Mouse (Mus musculus) myocyte (in vitro differentiated cells): ENCODE measurements around the gene Rbfox1. TPM values are rescaled to one million over a fixed set of nuclear protein-coding genes. Genes with fewer than 3 reads are reported as not detected.

ENCODE experiments used
- H3K27me3 ChIP-seq: one replicate; pipeline ENCODE4 v1.6.1; 2011; ENCODE audit not compliant: control insufficient read depth, insufficient read depth, insufficient read length
- H3K36me3 ChIP-seq: one replicate; pipeline ENCODE4 v1.6.1; 2011; ENCODE audit not compliant: control insufficient read depth, insufficient read depth
- H3K4me2 ChIP-seq: one replicate; pipeline ENCODE4 v1.6.1; 2011; ENCODE audit warnings: low read depth, control low read depth
- H3K4me3 ChIP-seq: one replicate; pipeline ENCODE4 v1.5.1; 2011; ENCODE audit warnings: mild to moderate bottlenecking, control low read depth, moderate library complexity
- H3K79me2 ChIP-seq: one replicate; pipeline ENCODE4 v1.6.1; 2011; ENCODE audit not compliant: control insufficient read depth, insufficient read depth
- H3ac ChIP-seq: one replicate; pipeline ENCODE4 v1.6.1; 2011; ENCODE audit not compliant: control insufficient read depth, insufficient read length
- CEBPB ChIP-seq: IDR thresholded peaks from 2 replicates; pipeline ENCODE4 v1.6.1; 2011; ENCODE audit warnings: mild to moderate bottlenecking, moderate library complexity; ENCODE audit not compliant: poor library complexity, insufficient read depth, severe bottlenecking
- E2F4 ChIP-seq: IDR thresholded peaks from one replicate; pipeline ENCODE4 v1.6.1; 2011; ENCODE audit warnings: mild to moderate bottlenecking, control low read depth, moderate library complexity; ENCODE audit not compliant: insufficient read depth
- MAX ChIP-seq: IDR thresholded peaks from one replicate; pipeline ENCODE4 v1.6.1; 2011; ENCODE audit warnings: low read depth, mild to moderate bottlenecking, control low read depth
- MYOD1 ChIP-seq, 3 experiments: IDR thresholded peaks; one replicate each; pipeline ENCODE4 v1.6.1; 2011; ENCODE audit warnings: control low read depth in 2 of 3, low read depth in 2 of 3, mild to moderate bottlenecking in 2 of 3, moderate library complexity in 1 of 3; ENCODE audit not compliant: insufficient read length in 2 of 3, control insufficient read depth in 1 of 3
- MYOG ChIP-seq, 3 experiments: IDR thresholded peaks; one replicate each; pipeline ENCODE4 v1.6.1; 2011; ENCODE audit warnings: control low read depth in 2 of 3, low read depth in 2 of 3, mild to moderate bottlenecking in 2 of 3; ENCODE audit not compliant: insufficient read length in 2 of 3, control insufficient read depth in 1 of 3, insufficient read depth in 1 of 3
- POLR2A ChIP-seq: IDR thresholded peaks from one replicate; pipeline ENCODE4 v1.6.1; 2011; ENCODE audit warnings: low read depth, mild to moderate bottlenecking, control low read depth, moderate library complexity; ENCODE audit not compliant: insufficient read length
- POLR2AphosphoS2 ChIP-seq: IDR thresholded peaks from one replicate; pipeline ENCODE4 v1.6.1; 2011; ENCODE audit warnings: low read depth, control low read depth; ENCODE audit not compliant: insufficient read length
- REST ChIP-seq: IDR thresholded peaks from one replicate; pipeline ENCODE4 v1.6.1; 2011; ENCODE audit warnings: mild to moderate bottlenecking, control low read depth, moderate library complexity; ENCODE audit not compliant: insufficient read depth, insufficient read length
- SRF ChIP-seq: IDR thresholded peaks from one replicate; pipeline ENCODE4 v1.6.1; 2011; ENCODE audit warnings: low read depth; ENCODE audit not compliant: control insufficient read depth, insufficient read length
- TCF12 ChIP-seq: IDR thresholded peaks from one replicate; pipeline ENCODE4 v1.6.1; 2011; ENCODE audit warnings: mild to moderate bottlenecking, control low read depth; ENCODE audit not compliant: poor library complexity, insufficient read depth, severe bottlenecking
- TCF3 ChIP-seq: IDR thresholded peaks from one replicate; pipeline ENCODE4 v1.6.1; 2011; ENCODE audit warnings: low read depth, control low read depth; ENCODE audit not compliant: insufficient read length
- USF1 ChIP-seq: IDR thresholded peaks from one replicate; pipeline ENCODE4 v1.6.1; 2011; ENCODE audit warnings: low read depth, mild to moderate bottlenecking, control low read depth, moderate library complexity
- polyA plus RNA-seq: library from polyadenylated mRNA; unstranded; fragments of >200 nt; fragmentation: generic; extraction: Trizol; gene quantifications from one replicate; pipeline ENCODE4 v1.2.1, GENCODE M21; 2012; ENCODE audit warnings: missing spikeins

Rbfox1 gene
- polyA plus RNA-seq, 1 experiment, result 8.3 TPM

DNA sequence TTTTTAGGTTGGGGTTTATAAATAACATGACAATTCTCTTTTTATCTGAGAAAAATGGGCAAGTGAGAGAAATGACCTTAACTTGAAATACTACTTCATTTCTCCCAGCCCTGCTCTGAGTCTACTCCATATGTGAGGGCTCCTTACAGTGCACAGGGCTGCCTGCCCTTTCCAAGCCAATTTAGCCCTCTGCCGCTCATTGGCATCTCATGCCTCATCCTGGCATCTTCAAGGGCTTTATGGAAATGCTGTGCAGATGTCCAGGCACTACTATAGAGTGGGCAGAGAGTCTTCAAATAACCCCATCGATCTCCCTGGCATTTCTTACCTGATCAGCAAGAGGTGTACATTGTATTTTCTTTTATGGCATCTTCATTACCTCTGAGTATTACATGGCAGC lies 1064.5 kb downstream of the Rbfox1 start:
- no peak overlapping the region for H3K4me2 ChIP-seq
- H3K27me3 ChIP-seq, result no peaks in the 10 kb centered on the region
- no peak overlapping the region for H3K4me3 ChIP-seq
- TF ChIP-seq TCF12 (no peak), MYOD1 (IDR thresholded peaks at IDR 0.05; ENCODE audit: control insufficient read depth in 1 of 3, insufficient read length in 2 of 3, low read depth in 2 of 3) (no peak), POLR2AphosphoS2 (no peak), POLR2A (no peak), MYOG (IDR thresholded peaks at IDR 0.05; ENCODE audit: control insufficient read depth in 1 of 3, insufficient read depth in 1 of 3, insufficient read length in 2 of 3, low read depth in 2 of 3) (no peak), CEBPB (no peak), SRF (no peak), REST (no peak)
- no peak overlapping the region for H3ac ChIP-seq
- H3K36me3 ChIP-seq, result no peaks in the 10 kb centered on the region
- no peaks in the 10 kb centered on the region for H3K79me2 ChIP-seq

DNA sequence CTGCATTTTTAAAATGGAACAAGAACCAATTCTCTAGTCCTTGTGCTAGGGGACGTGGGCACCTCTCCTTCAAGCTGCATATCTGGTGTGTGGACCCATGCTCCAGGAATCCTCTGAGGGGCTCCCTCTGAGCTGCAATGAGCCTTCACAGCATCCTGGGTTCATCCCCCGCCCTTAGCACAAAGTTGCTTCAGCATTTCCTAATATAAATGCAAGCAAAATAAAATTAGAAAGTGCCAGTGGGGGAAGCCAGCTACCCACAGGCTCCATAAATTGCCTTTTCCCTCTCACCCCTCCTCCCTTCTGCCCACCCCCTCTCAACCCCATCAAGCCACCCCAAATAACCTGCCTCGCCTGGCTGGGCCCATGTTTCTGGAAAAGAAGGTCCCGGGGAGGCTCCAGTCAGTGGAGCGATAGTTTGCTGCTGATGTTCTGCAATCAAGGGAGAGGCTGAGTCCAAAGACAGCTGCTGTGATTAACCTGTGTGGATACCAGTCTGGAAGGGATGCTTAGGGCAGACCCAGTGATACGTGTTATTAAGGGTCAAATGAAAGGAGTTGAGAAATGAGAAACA lies 1070.0 kb downstream of the Rbfox1 start:
- no peak overlapping the region for H3K4me3 ChIP-seq
- no peak overlapping the region for H3ac ChIP-seq
- no peaks in the 10 kb centered on the region for H3K27me3 ChIP-seq
- no peaks in the 10 kb centered on the region for H3K79me2 ChIP-seq
- H3K36me3 ChIP-seq, result no peaks in the 10 kb centered on the region
- no peak overlapping the region for H3K4me2 ChIP-seq
- TF ChIP-seq E2F4 (no peak), MYOD1 (IDR thresholded peaks at IDR 0.05; ENCODE audit: control insufficient read depth in 1 of 3, insufficient read length in 2 of 3, low read depth in 2 of 3) (no peak), USF1 (no peak), TCF3 (no peak), MAX (no peak), POLR2A (no peak), REST (no peak), POLR2AphosphoS2 (no peak), MYOG (IDR thresholded peaks at IDR 0.05; ENCODE audit: control insufficient read depth in 1 of 3, insufficient read depth in 1 of 3, insufficient read length in 2 of 3, low read depth in 2 of 3) (no peak), CEBPB (no peak), SRF (no peak), TCF12 (no peak)

DNA sequence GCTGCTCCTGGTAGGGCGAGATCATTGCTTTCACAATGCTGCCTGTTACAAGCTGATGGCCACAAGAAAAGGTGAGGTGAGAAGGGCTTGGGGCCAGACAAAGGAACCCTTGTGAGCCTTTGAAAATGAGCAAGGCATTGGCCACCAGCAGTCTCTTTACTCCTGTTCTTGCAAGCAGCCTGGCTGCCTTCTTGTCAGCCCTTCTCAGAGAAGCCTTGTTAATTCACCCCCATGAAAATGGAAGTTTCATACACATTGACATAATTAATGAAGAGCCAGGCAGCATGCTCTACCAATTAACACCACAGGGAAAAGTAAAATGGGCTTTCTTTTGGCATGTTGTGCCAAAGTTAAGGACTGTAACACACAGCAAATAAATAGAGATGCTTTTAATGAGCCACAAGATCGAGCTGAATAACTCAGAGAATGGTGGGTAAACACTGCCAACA lies 1076.8 kb downstream of the Rbfox1 start:
- Histone ChIP-seq H3K36me3 (no peaks in the 10 kb centered on the region), H3ac (no peak overlapping the region), H3K79me2 (no peaks in the 10 kb centered on the region), H3K27me3 (no peaks in the 10 kb centered on the region), H3K4me3 (no peak overlapping the region), H3K4me2 (no peak overlapping the region)
- TF ChIP-seq CEBPB, result no peak
- no peak for TF ChIP-seq MYOG (IDR thresholded peaks at IDR 0.05; ENCODE audit: control insufficient read depth in 1 of 3, insufficient read depth in 1 of 3, insufficient read length in 2 of 3, low read depth in 2 of 3)
- no peak for TF ChIP-seq USF1
- TF ChIP-seq POLR2A, result no peak
- TF ChIP-seq TCF3, result no peak
- no peak for TF ChIP-seq E2F4
- TF ChIP-seq MAX, result no peak

DNA sequence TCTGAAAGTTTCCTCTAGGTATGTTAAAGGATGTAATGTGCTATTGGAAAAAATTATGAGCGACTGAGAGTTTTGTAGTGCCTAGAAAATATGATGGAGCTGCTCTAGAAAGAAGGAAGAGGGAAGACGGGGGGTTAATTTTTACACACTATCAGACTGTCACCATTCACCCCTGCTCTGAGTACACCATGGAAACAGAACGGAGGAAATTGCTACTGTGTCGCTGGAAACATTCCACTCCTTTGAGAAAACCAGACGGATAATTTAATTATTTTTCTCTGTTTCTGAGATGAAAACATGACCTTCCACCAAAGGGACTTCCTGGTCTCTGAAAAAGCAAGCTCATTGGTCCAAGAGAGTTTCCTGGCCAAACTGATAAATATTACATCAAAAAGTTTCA lies 1077.4 kb downstream of the Rbfox1 start:
- no peak for TF ChIP-seq CEBPB
- TF ChIP-seq POLR2A, result no peak
- no peak for TF ChIP-seq POLR2AphosphoS2
- no peak for TF ChIP-seq MAX
- TF ChIP-seq SRF, result no peak
- no peak for TF ChIP-seq E2F4
- TF ChIP-seq REST, result no peak
- no peak for TF ChIP-seq USF1
- TF ChIP-seq TCF3, result no peak
- no peak for TF ChIP-seq MYOG (IDR thresholded peaks at IDR 0.05; ENCODE audit: control insufficient read depth in 1 of 3, insufficient read depth in 1 of 3, insufficient read length in 2 of 3, low read depth in 2 of 3)
- no peak for TF ChIP-seq TCF12
- no peak for TF ChIP-seq MYOD1 (IDR thresholded peaks at IDR 0.05; ENCODE audit: control insufficient read depth in 1 of 3, insufficient read length in 2 of 3, low read depth in 2 of 3)
- H3ac ChIP-seq, result no peak overlapping the region
- H3K79me2 ChIP-seq, result no peaks in the 10 kb centered on the region
- no peaks in the 10 kb centered on the region for H3K27me3 ChIP-seq
- no peak overlapping the region for H3K4me3 ChIP-seq
- no peaks in the 10 kb centered on the region for H3K36me3 ChIP-seq
- no peak overlapping the region for H3K4me2 ChIP-seq

DNA sequence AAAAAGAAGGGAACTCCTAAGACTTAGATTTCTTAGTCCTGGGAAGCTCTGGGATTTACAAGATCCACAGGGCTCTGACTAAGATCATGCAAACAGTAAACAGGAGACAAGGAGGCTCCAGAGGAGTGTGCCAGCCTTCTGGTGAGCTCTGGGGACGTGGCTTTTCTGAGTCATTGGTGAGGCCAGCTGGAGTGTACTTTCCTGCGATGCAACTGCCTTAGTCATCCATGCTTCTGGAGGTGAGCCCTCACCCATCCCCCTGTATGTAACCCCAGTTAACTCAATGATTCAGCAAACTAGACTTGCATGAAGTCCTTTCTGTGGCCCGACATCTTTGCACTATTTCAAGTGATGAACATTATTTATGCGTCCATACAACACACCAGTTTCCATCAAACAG lies 1078.4 kb downstream of the Rbfox1 start:
- H3K36me3 ChIP-seq, result no peaks in the 10 kb centered on the region
- peak overlapping the region; percentile 62 for H3K4me2 ChIP-seq
- no peak overlapping the region for H3K4me3 ChIP-seq
- no peaks in the 10 kb centered on the region for H3K79me2 ChIP-seq
- peak in 2 of 3 experiments; percentile 17 to 71 for TF ChIP-seq MYOG (IDR thresholded peaks at IDR 0.05; ENCODE audit: control insufficient read depth in 1 of 3, insufficient read depth in 1 of 3, insufficient read length in 2 of 3, low read depth in 2 of 3)
- TF ChIP-seq CEBPB, result peak; percentile 67; the same call in 1 of the 2 replicates
- no peak for TF ChIP-seq POLR2A
- no peak for TF ChIP-seq E2F4
- no peak for TF ChIP-seq POLR2AphosphoS2
- TF ChIP-seq SRF, result no peak
- peak; percentile 27 for TF ChIP-seq TCF12
- TF ChIP-seq TCF3, result peak; percentile 30
- no peak for TF ChIP-seq MAX
- no peak for TF ChIP-seq REST
- peak in 2 of 3 experiments; percentile 29 to 80 for TF ChIP-seq MYOD1 (IDR thresholded peaks at IDR 0.05; ENCODE audit: control insufficient read depth in 1 of 3, insufficient read length in 2 of 3, low read depth in 2 of 3)
- no peak for TF ChIP-seq USF1
- H3ac ChIP-seq, result no peak overlapping the region
- H3K27me3 ChIP-seq, result no peaks in the 10 kb centered on the region
